Mouse (Mus musculus): Measurements from ENCODE around the gene Ermp1. TPM values are rescaled to one million over a fixed set of nuclear protein-coding genes. Genes with fewer than 3 reads are reported as not detected.
"Not testable (repeated sequence)": the region's sequence is repeated elsewhere in the genome, so short reads cannot be mapped to it uniquely, and the experiment has no call there.

Gene Ermp1
- polyA plus RNA-seq, 1 experiment from 2014 or later, result 17.6 TPM

- ATAC-seq (ENCODE audit: low FRiP score), result no peak
- Histone ChIP-seq H3K36me3 (0 out of 2 replicates have a peak, but pooled peaks cover 13% of the 10 kb centered on the region), H3K9ac (no peak overlapping the region), H3K4me3 (no peak overlapping the region), H3K4me1 (no peaks in the 10 kb centered on the region), H3K27ac (no peak overlapping the region), H3K9me3 (replicated peaks) (no peaks in the 10 kb centered on the region), H3K27me3 (no peaks in the 10 kb centered on the region), H3K4me2 (replicated peaks) (no peak overlapping the region)
- WGBS, result 51% methylated on average over 8 of the region's 9 CpGs
These were observed 7.2 kb downstream of the Ermp1 start for GRCm38 (mm10) chr19:29641055-29641454.

- Histone ChIP-seq H3K9me3 (replicated peaks) (no peaks in the 10 kb centered on the region), H3K4me1 (no peaks in the 10 kb centered on the region), H3K4me3 (no peak overlapping the region), H3K4me2 (replicated peaks) (no peak overlapping the region), H3K27me3 (no peaks in the 10 kb centered on the region), H3K27ac (no peak overlapping the region), H3K36me3 (peaks cover 19% of the 10 kb centered on the region), H3K9ac (no peak overlapping the region)
- 94% methylated on average over 2 of the region's 2 CpGs for WGBS
- ATAC-seq (ENCODE audit: low FRiP score), result no peak
These were observed 36.1 kb downstream of the Ermp1 start for GRCm38 (mm10) chr19:29612102-29612501.

GRCm38 (mm10) chr19:29610907-29611306 lies 37.3 kb downstream of the Ermp1 start:
- Histone ChIP-seq H3K9ac (no peak overlapping the region), H3K4me3 (no peak overlapping the region), H3K27me3 (no peaks in the 10 kb centered on the region), H3K27ac (no peak overlapping the region), H3K9me3 (replicated peaks) (no peaks in the 10 kb centered on the region), H3K4me2 (replicated peaks) (no peak overlapping the region), H3K4me1 (no peaks in the 10 kb centered on the region), H3K36me3 (peaks cover 20% of the 10 kb centered on the region)
- 93% methylated on average over 10 of the region's 10 CpGs for WGBS
- ATAC-seq (ENCODE audit: low FRiP score), result no peak

GRCm38 (mm10) chr19:29608212-29608611 lies 40.0 kb downstream of the Ermp1 start:
- Histone ChIP-seq H3K27ac (no peak overlapping the region), H3K27me3 (no peaks in the 10 kb centered on the region), H3K4me1 (no peaks in the 10 kb centered on the region), H3K36me3 (peaks cover 29% of the 10 kb centered on the region), H3K9me3 (replicated peaks) (no peaks in the 10 kb centered on the region), H3K9ac (no peak overlapping the region), H3K4me3 (no peak overlapping the region), H3K4me2 (replicated peaks) (no peak overlapping the region)
- 85% methylated on average over 4 of the region's 4 CpGs for WGBS
- ATAC-seq (ENCODE audit: low FRiP score), result no peak

- no peaks in the 10 kb centered on the region for H3K4me1 ChIP-seq
- H3K27ac ChIP-seq, result no peak overlapping the region
- no peak overlapping the region for H3K9ac ChIP-seq
- ATAC-seq (ENCODE audit: low FRiP score), result no peak
- no peak overlapping the region for H3K4me3 ChIP-seq
- peaks cover 26% of the 10 kb centered on the region for H3K36me3 ChIP-seq
- H3K27me3 ChIP-seq, result no peaks in the 10 kb centered on the region
- 97% methylated on average over 4 of the region's 4 CpGs for WGBS
- H3K9me3 ChIP-seq (replicated peaks), result no peaks in the 10 kb centered on the region
- no peak overlapping the region for H3K4me2 ChIP-seq (replicated peaks)
These were observed 40.7 kb downstream of the Ermp1 start for GRCm38 (mm10) chr19:29607521-29607920.

GRCm38 (mm10) chr19:29604653-29605052 lies 43.6 kb downstream of the Ermp1 start:
- no peaks in the 10 kb centered on the region for H3K4me1 ChIP-seq
- H3K4me3 ChIP-seq, result no peak overlapping the region
- ATAC-seq (ENCODE audit: low FRiP score), result no peak
- H3K4me2 ChIP-seq (replicated peaks), result no peak overlapping the region
- WGBS, result 96% methylated on average over 3 of the region's 3 CpGs
- H3K9me3 ChIP-seq (replicated peaks), result no peaks in the 10 kb centered on the region
- H3K27ac ChIP-seq, result no peak overlapping the region
- H3K27me3 ChIP-seq, result no peaks in the 10 kb centered on the region
- no peak overlapping the region for H3K9ac ChIP-seq
- H3K36me3 ChIP-seq, result peaks cover 34% of the 10 kb centered on the region

- no peak for ATAC-seq (ENCODE audit: low FRiP score)
- 90% methylated on average over 14 of the region's 14 CpGs for WGBS
- Histone ChIP-seq H3K36me3 (peaks cover 40% of the 10 kb centered on the region), H3K4me2 (replicated peaks) (no peak overlapping the region), H3K9ac (no peak overlapping the region), H3K27me3 (no peaks in the 10 kb centered on the region), H3K4me3 (no peak overlapping the region), H3K4me1 (no peaks in the 10 kb centered on the region), H3K27ac (no peak overlapping the region), H3K9me3 (replicated peaks) (no peaks in the 10 kb centered on the region)
These were observed 44.5 kb downstream of the Ermp1 start for GRCm38 (mm10) chr19:29603548-29604353.

- no peaks in the 10 kb centered on the region for H3K4me1 ChIP-seq
- H3K4me2 ChIP-seq (replicated peaks), result no peak overlapping the region
- no peak overlapping the region for H3K4me3 ChIP-seq
- ATAC-seq (ENCODE audit: low FRiP score), result no peak
- H3K9ac ChIP-seq, result no peak overlapping the region
- H3K27ac ChIP-seq, result no peak overlapping the region
- 93% methylated on average over 5 of the region's 5 CpGs for WGBS
- peaks cover 67% of the 10 kb centered on the region for H3K36me3 ChIP-seq
- no peaks in the 10 kb centered on the region for H3K27me3 ChIP-seq
- H3K9me3 ChIP-seq (replicated peaks), result no peaks in the 10 kb centered on the region
These were observed 49.2 kb downstream of the Ermp1 start for GRCm38 (mm10) chr19:29598981-29599380.

GRCm38 (mm10) chr19:29596985-29597384 lies 51.2 kb downstream of the Ermp1 start:
- H3K4me2 ChIP-seq (replicated peaks), result no peak overlapping the region
- H3K4me1 ChIP-seq, result no peaks in the 10 kb centered on the region
- peaks cover 50% of the 10 kb centered on the region for H3K36me3 ChIP-seq
- no peak overlapping the region for H3K9ac ChIP-seq
- H3K27me3 ChIP-seq, result no peaks in the 10 kb centered on the region
- no peaks in the 10 kb centered on the region for H3K9me3 ChIP-seq (replicated peaks)
- WGBS, result 98% methylated on average over 2 of the region's 2 CpGs
- no peak overlapping the region for H3K4me3 ChIP-seq
- no peak for ATAC-seq (ENCODE audit: low FRiP score)
- no peak overlapping the region for H3K27ac ChIP-seq

- WGBS, result 97% methylated on average over 3 of the region's 3 CpGs
- Histone ChIP-seq H3K27me3 (no peaks in the 10 kb centered on the region), H3K36me3 (peaks cover 52% of the 10 kb centered on the region), H3K4me2 (replicated peaks) (no peak overlapping the region), H3K4me3 (no peak overlapping the region), H3K27ac (no peak overlapping the region), H3K9ac (no peak overlapping the region), H3K9me3 (replicated peaks) (no peaks in the 10 kb centered on the region), H3K4me1 (no peaks in the 10 kb centered on the region)
- no peak for ATAC-seq (ENCODE audit: low FRiP score)
These were observed 51.9 kb downstream of the Ermp1 start for GRCm38 (mm10) chr19:29596276-29596675.

GRCm38 (mm10) chr19:29593783-29594182 lies 54.4 kb downstream of the Ermp1 start:
- not testable (repeated sequence) for H3K4me2 ChIP-seq (replicated peaks); ATAC-seq (ENCODE audit: low FRiP score); H3K9ac ChIP-seq; H3K9me3 ChIP-seq (replicated peaks); H3K4me3 ChIP-seq; H3K27me3 ChIP-seq; H3K4me1 ChIP-seq; H3K27ac ChIP-seq
- 61% methylated on average over 3 of the region's 3 CpGs for WGBS
- peaks cover 48% of the 10 kb centered on the region for H3K36me3 ChIP-seq

GRCm38 (mm10) chr19:29583734-29584133 lies 64.5 kb downstream of the Ermp1 start:
- no peaks in the 10 kb centered on the region for H3K27me3 ChIP-seq
- no peak overlapping the region for H3K9ac ChIP-seq
- H3K9me3 ChIP-seq (replicated peaks), result no peaks in the 10 kb centered on the region
- H3K4me2 ChIP-seq (replicated peaks), result no peak overlapping the region
- peaks cover 32% of the 10 kb centered on the region for H3K36me3 ChIP-seq
- H3K4me1 ChIP-seq, result no peaks in the 10 kb centered on the region
- no peak for ATAC-seq (ENCODE audit: low FRiP score)
- no peak overlapping the region for H3K4me3 ChIP-seq
- WGBS, result 88% methylated on average over 6 of the region's 6 CpGs
- no peak overlapping the region for H3K27ac ChIP-seq

- H3K9ac ChIP-seq, result no peak overlapping the region
- no peaks in the 10 kb centered on the region for H3K9me3 ChIP-seq (replicated peaks)
- H3K27ac ChIP-seq, result no peak overlapping the region
- H3K4me1 ChIP-seq, result no peaks in the 10 kb centered on the region
- ATAC-seq (ENCODE audit: low FRiP score), result no peak
- H3K4me3 ChIP-seq, result no peak overlapping the region
- H3K4me2 ChIP-seq (replicated peaks), result no peak overlapping the region
- peaks cover 27% of the 10 kb centered on the region for H3K36me3 ChIP-seq
- WGBS, result 91% methylated on average over 2 of the region's 2 CpGs
- no peaks in the 10 kb centered on the region for H3K27me3 ChIP-seq
These were observed 65.8 kb downstream of the Ermp1 start for GRCm38 (mm10) chr19:29582439-29582838.
